Mouse (Mus musculus): Measurements from ENCODE around the gene Gm10719. TPM values are rescaled to one million over a fixed set of nuclear protein-coding genes. Genes with fewer than 3 reads are reported as not detected.
"Not testable (repeated sequence)": the region's sequence is repeated elsewhere in the genome, so short reads cannot be mapped to it uniquely, and the experiment has no call there.

The Gm10719 gene
- polyA plus RNA-seq, 1 experiment = 31.9 TPM

DNA sequence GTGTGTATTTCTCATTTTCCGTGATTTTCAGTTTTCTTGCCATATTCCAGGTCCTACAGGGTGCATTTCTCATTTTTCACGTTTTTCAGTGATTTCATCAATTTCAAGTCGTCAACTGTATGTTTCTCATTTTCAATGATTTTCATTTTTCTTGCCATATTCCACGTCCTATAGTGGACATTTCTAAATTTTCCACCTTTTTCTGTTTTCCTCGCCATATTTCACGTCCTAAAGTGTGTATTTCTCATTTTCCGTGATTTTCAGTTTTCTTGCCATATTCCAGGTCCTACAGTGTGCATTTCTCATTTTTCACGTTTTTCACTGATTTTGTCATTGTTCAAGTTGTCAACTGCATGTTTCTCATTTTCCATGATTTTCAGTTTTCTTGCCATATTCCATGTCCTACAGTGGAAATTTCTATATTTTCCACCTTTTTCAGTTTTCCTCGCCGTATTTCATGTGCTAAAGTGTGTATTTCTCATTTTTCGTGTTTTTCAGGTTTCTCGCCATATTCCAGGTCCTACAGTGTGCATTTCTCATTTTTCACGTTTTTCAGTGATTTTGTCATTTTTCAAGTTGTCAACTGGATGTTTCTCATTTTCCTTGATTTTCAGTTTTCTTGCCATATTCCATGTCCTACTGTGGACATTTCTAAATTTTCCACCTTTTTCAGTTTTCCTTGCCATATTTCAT is 5.3 kb downstream of the Gm10719 start:
- not testable (repeated sequence) for H3K27ac ChIP-seq (ENCODE audit: insufficient read depth, low read depth, low read length); H3K4me1 ChIP-seq (ENCODE audit: control insufficient read depth, insufficient read depth, low read length); H3K4me3 ChIP-seq (ENCODE audit: insufficient read depth, low read length)

- not testable (repeated sequence) for H3K4me1 ChIP-seq (ENCODE audit: control insufficient read depth, insufficient read depth, low read length); H3K27ac ChIP-seq (ENCODE audit: insufficient read depth, low read depth, low read length); H3K4me3 ChIP-seq (ENCODE audit: insufficient read depth, low read length)
These were observed 6.2 kb downstream of the Gm10719 start, which contains the start of gene Gm10718 for GRCm38 (mm10) chr9:3023312-3023984. Gene Gm10718 (plus strand): TSS chr9:3023547.

DNA sequence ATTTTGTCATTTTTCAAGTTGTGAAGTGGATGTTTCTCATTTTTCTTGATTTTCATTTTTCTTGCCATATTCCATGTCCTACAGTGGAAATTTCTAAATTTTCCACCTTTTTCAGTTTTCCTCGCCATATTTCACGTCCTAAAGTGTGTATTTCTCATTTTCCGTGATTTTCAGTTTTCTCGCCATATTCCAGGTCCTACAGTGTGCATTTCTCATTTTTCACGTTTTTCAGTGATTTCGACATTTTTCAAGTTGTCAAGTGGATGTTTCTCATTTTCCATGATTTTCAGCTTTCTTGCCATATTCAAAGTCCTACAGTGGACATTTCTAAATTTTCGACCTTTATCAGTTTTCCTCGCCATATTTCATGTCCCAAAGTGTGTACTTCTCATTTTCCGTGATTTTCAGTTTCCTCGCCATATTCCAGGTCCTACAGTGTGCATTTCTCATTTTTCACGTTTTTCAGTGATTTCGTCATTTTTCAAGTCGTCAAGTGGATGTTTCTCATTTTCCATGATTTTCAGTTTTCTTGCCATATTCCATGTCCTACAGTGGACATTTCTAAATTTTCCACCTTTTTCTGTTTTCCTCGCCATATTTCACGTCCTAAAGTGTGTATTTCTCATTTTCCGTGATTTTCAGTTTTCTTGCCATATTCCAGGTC is 6.9 kb downstream of the Gm10719 start:
- not testable (repeated sequence) for H3K4me3 ChIP-seq (ENCODE audit: insufficient read depth, low read length); H3K4me1 ChIP-seq (ENCODE audit: control insufficient read depth, insufficient read depth, low read length)

DNA sequence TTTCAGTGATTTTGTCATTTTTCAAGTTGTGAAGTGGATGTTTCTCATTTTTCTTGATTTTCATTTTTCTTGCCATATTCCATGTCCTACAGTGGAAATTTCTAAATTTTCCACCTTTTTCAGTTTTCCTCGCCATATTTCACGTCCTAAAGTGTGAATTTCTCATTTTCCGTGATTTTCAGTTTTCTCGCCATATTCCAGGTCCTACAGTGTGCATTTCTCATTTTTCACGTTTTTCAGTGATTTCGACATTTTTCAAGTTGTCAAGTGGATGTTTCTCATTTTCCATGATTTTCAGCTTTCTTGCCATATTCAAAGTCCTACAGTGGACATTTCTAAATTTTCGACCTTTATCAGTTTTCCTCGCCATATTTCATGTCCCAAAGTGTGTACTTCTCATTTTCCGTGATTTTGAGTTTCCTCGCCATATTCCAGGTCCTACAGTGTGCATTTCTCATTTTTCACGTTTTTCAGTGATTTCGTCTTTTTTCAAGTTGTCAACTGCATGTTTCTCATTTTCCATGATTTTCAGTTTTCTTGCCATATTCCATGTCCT is 7.8 kb downstream of the Gm10719 start, which contains the start of gene Gm10717:
TSS of gene Gm10717 (plus strand) at position 506 of the 556 bp plus-strand sequence.
- H3K27ac ChIP-seq (ENCODE audit: insufficient read depth, low read depth, low read length); H3K4me3 ChIP-seq (ENCODE audit: insufficient read depth, low read length); H3K4me1 ChIP-seq (ENCODE audit: control insufficient read depth, insufficient read depth, low read length): not testable (repeated sequence)

More for the DNA sequence above, 6.9 kb downstream of the Gm10719 start:
- not testable (repeated sequence) for H3K27ac ChIP-seq (ENCODE audit: insufficient read depth, low read depth, low read length)

GRCm38 (mm10) chr9:3025653-3026052 is 8.4 kb downstream of the Gm10719 start:
- H3K4me3 ChIP-seq (ENCODE audit: insufficient read depth, low read length); H3K27ac ChIP-seq (ENCODE audit: insufficient read depth, low read depth, low read length); H3K4me1 ChIP-seq (ENCODE audit: control insufficient read depth, insufficient read depth, low read length): not testable (repeated sequence)

- H3K27ac ChIP-seq (ENCODE audit: insufficient read depth, low read depth, low read length) = not testable (repeated sequence)
These were observed 8.9 kb downstream of the Gm10719 start for GRCm38 (mm10) chr9:3026136-3026535.

GRCm38 (mm10) chr9:3026741-3027140 is 9.5 kb downstream of the Gm10719 start:
- not testable (repeated sequence) for H3K4me1 ChIP-seq (ENCODE audit: control insufficient read depth, insufficient read depth, low read length); H3K4me3 ChIP-seq (ENCODE audit: insufficient read depth, low read length); H3K27ac ChIP-seq (ENCODE audit: insufficient read depth, low read depth, low read length)

More at GRCm38 (mm10) chr9:3026136-3026535, 8.9 kb downstream of the Gm10719 start:
- H3K4me1 ChIP-seq (ENCODE audit: control insufficient read depth, insufficient read depth, low read length); H3K4me3 ChIP-seq (ENCODE audit: insufficient read depth, low read length): not testable (repeated sequence)

- H3K4me1 ChIP-seq (ENCODE audit: control insufficient read depth, insufficient read depth, low read length); H3K27ac ChIP-seq (ENCODE audit: insufficient read depth, low read depth, low read length); H3K4me3 ChIP-seq (ENCODE audit: insufficient read depth, low read length): not testable (repeated sequence)
These were observed 10.0 kb downstream of the Gm10719 start for GRCm38 (mm10) chr9:3027200-3027599.

DNA sequence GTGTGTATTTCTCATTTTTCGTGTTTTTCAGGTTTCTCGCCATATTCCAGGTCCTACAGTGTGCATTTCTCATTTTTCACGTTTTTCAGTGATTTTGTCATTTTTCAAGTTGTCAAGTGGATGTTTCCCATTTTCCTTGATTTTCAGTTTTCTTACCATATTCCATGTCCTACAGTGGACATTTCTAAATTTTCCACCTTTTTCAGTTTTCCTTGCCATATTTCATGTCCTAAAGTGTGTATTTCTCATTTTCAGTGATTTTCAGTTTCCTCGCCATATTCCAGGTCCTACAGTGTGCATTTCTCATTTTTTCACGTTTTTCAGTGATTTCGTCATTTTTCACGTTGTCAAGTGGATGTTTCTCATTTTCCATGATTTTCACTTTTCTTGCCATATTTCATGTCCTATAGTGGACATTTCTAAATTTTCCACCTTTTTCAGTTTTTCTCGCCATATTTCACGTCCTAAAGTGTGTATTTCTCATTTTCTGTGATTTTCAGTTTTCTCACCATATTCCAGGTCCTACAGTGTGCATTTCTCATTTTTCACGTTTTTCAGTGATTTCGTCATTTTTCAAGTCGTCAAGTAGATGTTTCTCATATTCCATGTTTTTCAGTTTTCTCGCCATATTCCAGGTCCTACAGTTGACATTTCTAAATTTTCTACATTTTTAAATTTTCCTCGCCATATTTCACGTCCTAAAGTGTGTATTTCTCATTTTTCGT is 12.2 kb downstream of the Gm10719 start:
- H3K27ac ChIP-seq (ENCODE audit: insufficient read depth, low read depth, low read length); H3K4me1 ChIP-seq (ENCODE audit: control insufficient read depth, insufficient read depth, low read length); H3K4me3 ChIP-seq (ENCODE audit: insufficient read depth, low read length): not testable (repeated sequence)

GRCm38 (mm10) chr9:3030677-3031318 is 13.6 kb downstream of the Gm10719 start:
- not testable (repeated sequence) for H3K27ac ChIP-seq (ENCODE audit: insufficient read depth, low read depth, low read length); H3K4me1 ChIP-seq (ENCODE audit: control insufficient read depth, insufficient read depth, low read length)

DNA sequence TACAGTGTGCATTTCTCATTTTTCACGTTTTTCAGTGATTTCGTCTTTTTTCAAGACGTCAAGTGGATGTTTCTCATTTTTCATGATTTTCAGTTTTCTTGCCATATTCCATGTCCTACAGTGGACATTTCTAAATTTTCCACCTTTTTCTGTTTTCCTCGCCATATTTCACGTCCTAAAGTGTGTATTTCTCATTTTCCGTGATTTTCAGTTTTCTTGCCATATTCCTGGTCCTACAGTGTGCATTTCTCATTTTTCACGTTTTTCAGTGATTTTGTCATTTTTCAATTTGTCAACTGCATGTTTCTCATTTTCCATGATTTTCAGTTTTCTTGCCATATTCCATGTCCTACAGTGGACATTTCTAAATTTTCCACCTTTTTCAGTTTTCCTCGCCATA is 17.1 kb downstream of the Gm10719 start, which contains the start of gene Gm17535:
TSS of gene Gm17535 (plus strand) at position 301 of the 400 bp plus-strand sequence.
- H3K27ac ChIP-seq (ENCODE audit: insufficient read depth, low read depth, low read length); H3K4me1 ChIP-seq (ENCODE audit: control insufficient read depth, insufficient read depth, low read length); H3K4me3 ChIP-seq (ENCODE audit: insufficient read depth, low read length): not testable (repeated sequence)

More at GRCm38 (mm10) chr9:3030677-3031318, 13.6 kb downstream of the Gm10719 start:
- not testable (repeated sequence) for H3K4me3 ChIP-seq (ENCODE audit: insufficient read depth, low read length)

GRCm38 (mm10) chr9:3036577-3036976 is 19.4 kb downstream of the Gm10719 start, which contains the start of gene Gm10715:
Gene Gm10715 (plus strand): TSS chr9:3036877.
- not testable (repeated sequence) for H3K4me1 ChIP-seq (ENCODE audit: control insufficient read depth, insufficient read depth, low read length); H3K27ac ChIP-seq (ENCODE audit: insufficient read depth, low read depth, low read length); H3K4me3 ChIP-seq (ENCODE audit: insufficient read depth, low read length)

GRCm38 (mm10) chr9:3038161-3038560 is 21.0 kb downstream of the Gm10719 start:
- not testable (repeated sequence) for H3K4me3 ChIP-seq (ENCODE audit: insufficient read depth, low read length); H3K4me1 ChIP-seq (ENCODE audit: control insufficient read depth, insufficient read depth, low read length); H3K27ac ChIP-seq (ENCODE audit: insufficient read depth, low read depth, low read length)
